11 mouse cellular contexts compared by ENCODE assay signal in genomic region chr1:76246181-76246796, GRCm38 (mm10).
DNase-seq lines count a peak whose midpoint lies in the region; ATAC-seq lines count a peak whose summit lies in the region.
"Had no signal": no experiment of that assay in that cellular context is flagged by ENCODE, and none has a peak within 500 bp of the region (broad histone marks: within the 10 kb centered on the region; RNA-seq: fewer than 3 reads in every experiment).

No protein-coding gene starts in this region.

- H3K27me3 ChIP-seq in heart, embryonic 14.5 days (ENCODE audit: control insufficient read depth, insufficient read depth, low read length), result no peaks in the 10 kb centered on the region
- no peaks in the 10 kb centered on the region for H3K27me3 ChIP-seq in hindbrain, embryonic 12.5 days
- H3K27me3 ChIP-seq in midbrain, embryonic 14.5 days (ENCODE audit: control insufficient read depth, insufficient read depth, low read length), result no peaks in the 10 kb centered on the region

- no peak overlapping the region for H3K27ac ChIP-seq in heart, embryonic 14.5 days (replicated peaks in 1 of 2; ENCODE audit: control insufficient read depth in 1 of 2, insufficient read depth in 1 of 2, low read depth in 2 of 2, low read length in 2 of 2)
- H3K27ac ChIP-seq in hindbrain, embryonic 12.5 days, result peak overlapping the region; percentile 18; the same call in 1 of the 2 replicates
- no peak overlapping the region for H3K27ac ChIP-seq in midbrain, embryonic 14.5 days (replicated peaks; ENCODE audit: low read depth, low read length)

- no peaks in the 10 kb centered on the region for H3K9me3 ChIP-seq in heart, embryonic 14.5 days (ENCODE audit: control insufficient read depth, low read length)
- H3K9me3 ChIP-seq in hindbrain, embryonic 12.5 days (replicated peaks), result no peaks in the 10 kb centered on the region
- H3K9me3 ChIP-seq in midbrain, embryonic 14.5 days (ENCODE audit: control insufficient read depth, low read length), result no peaks in the 10 kb centered on the region

- H3K36me3 ChIP-seq in heart, embryonic 14.5 days (ENCODE audit: control insufficient read depth, insufficient read depth, low read length), result no peaks in the 10 kb centered on the region
- no peaks in the 10 kb centered on the region for H3K36me3 ChIP-seq in hindbrain, embryonic 12.5 days
- H3K36me3 ChIP-seq in midbrain, embryonic 14.5 days (ENCODE audit: control insufficient read depth, insufficient read depth, low read length), result no peaks in the 10 kb centered on the region

- no peak for DNase-seq in heart, adult 8-10 months (ENCODE audit: low spot score)
- DNase-seq in embryo, embryonic 11 days, result peak; percentile 48
- peak; percentile 70 for DNase-seq in midbrain, embryonic 14.5 days
- DNase-seq in adrenal gland, postnatal 14 days, result no peak
- DNase-seq in urinary bladder, postnatal 10 days (ENCODE audit: low spot score), result no peak
- DNase-seq: cerebellum, adult 8-10 months; kidney, adult 18-20 months; liver; thymus, adult 2 months had no signal

- H3K4me2 ChIP-seq in heart, embryonic 14.5 days (ENCODE audit: low read length), result 0 out of 2 replicates have a peak overlapping the region, but pooled peaks have one; percentile 18
- H3K4me2 ChIP-seq in hindbrain, embryonic 12.5 days (replicated peaks), result no peak overlapping the region
- peak overlapping the region; percentile 17; the same call in 1 of the 2 replicates for H3K4me2 ChIP-seq in midbrain, embryonic 14.5 days (ENCODE audit: low read length)

- WGBS in heart, embryonic 14.5 days, result 23% methylated on average over 8 of the region's 8 CpGs
- WGBS in hindbrain, embryonic 12.5 days, result 16% methylated on average over 8 of the region's 8 CpGs
- WGBS in midbrain, embryonic 14.5 days, result 6% methylated on average over 8 of the region's 8 CpGs

- no peak for ATAC-seq in heart, embryonic 14.5 days (ENCODE audit: insufficient number of reproducible peaks, insufficient read depth, low FRiP score, low read depth)
- ATAC-seq in hindbrain, embryonic 12.5 days (ENCODE audit: low FRiP score), result peak; percentile 85
- peak; percentile 58; the same call in 1 of the 2 replicates for ATAC-seq in midbrain, embryonic 14.5 days (ENCODE audit: low FRiP score, low TSS enrichment)

- no peak overlapping the region for H3K4me3 ChIP-seq in heart, embryonic 14.5 days (ENCODE audit: control insufficient read depth in 1 of 2, insufficient read depth in 1 of 2, low read depth in 1 of 2, low read length in 2 of 2)
- no peak overlapping the region for H3K4me3 ChIP-seq in hindbrain, embryonic 12.5 days
- no peak overlapping the region for H3K4me3 ChIP-seq in midbrain, embryonic 14.5 days (replicated peaks; ENCODE audit: low read depth, low read length)

- no peak overlapping the region for H3K9ac ChIP-seq in heart, embryonic 14.5 days (ENCODE audit: low read length)
- no peak overlapping the region for H3K9ac ChIP-seq in hindbrain, embryonic 12.5 days
- H3K9ac ChIP-seq in midbrain, embryonic 14.5 days (replicated peaks; ENCODE audit: low read length), result no peak overlapping the region

- H3K4me1 ChIP-seq in heart, embryonic 14.5 days (ENCODE audit: control insufficient read depth in 2 of 2, insufficient read depth in 2 of 2, low read length in 2 of 2), result peaks cover 2 to 6% of the 10 kb centered on the region in 2 experiments; a peak in 3 of 4 replicates
- H3K4me1 ChIP-seq in hindbrain, embryonic 12.5 days, result peaks cover 14% of the 10 kb centered on the region
- H3K4me1 ChIP-seq in midbrain, embryonic 14.5 days (ENCODE audit: control insufficient read depth, insufficient read depth, low read length), result peaks cover 10% of the 10 kb centered on the region

Comparison
In these comparisons a context has a peak if more than half of its experiments do, and no peak if none do; other contexts are left out.
1. DNase-seq: peak in embryo, embryonic 11 days (single experiment) and midbrain, embryonic 14.5 days (single experiment); none in heart, adult 8-10 months (single experiment), adrenal gland, postnatal 14 days (single experiment) and urinary bladder, postnatal 10 days (single experiment).